Mouse (Mus musculus) ES-Bruce4 (cell line): ENCODE measurements around the gene Gm14406. TPM values are rescaled to one million over a fixed set of nuclear protein-coding genes. Genes with fewer than 3 reads are reported as not detected.
"Not testable (repeated sequence)": the region's sequence is repeated elsewhere in the genome, so short reads cannot be mapped to it uniquely, and the experiment has no call there.

ENCODE experiments used
- H3K27ac ChIP-seq: 2 replicates; pipeline ENCODE4 v1.5.1; 2012; ENCODE audit warnings: low read length, inconsistent platforms; ENCODE audit not compliant: insufficient read depth
- H3K27me3 ChIP-seq: 2 replicates; pipeline ENCODE4 v1.6.1; 2012; ENCODE audit warnings: mild to moderate bottlenecking, low read length, inconsistent platforms; ENCODE audit not compliant: control insufficient read depth, poor library complexity, insufficient read depth, severe bottlenecking
- H3K36me3 ChIP-seq: 2 replicates; pipeline ENCODE4 v1.6.1; 2012; ENCODE audit warnings: inconsistent platforms, mild to moderate bottlenecking, low read length, moderate library complexity; ENCODE audit not compliant: control insufficient read depth, poor library complexity, insufficient read depth, severe bottlenecking
- H3K4me1 ChIP-seq: one replicate; pipeline ENCODE4 v1.8.1; 2011; ENCODE audit warnings: low read length; ENCODE audit not compliant: control insufficient read depth, insufficient read depth
- H3K4me3 ChIP-seq: 2 replicates; pipeline ENCODE4 v1.5.1; 2011; ENCODE audit warnings: low read depth, mild to moderate bottlenecking, low read length
- H3K9ac ChIP-seq: 2 replicates; pipeline ENCODE4 v1.6.1; 2012; ENCODE audit warnings: low read depth, mild to moderate bottlenecking, inconsistent platforms; ENCODE audit not compliant: poor library complexity, severe bottlenecking
- H3K9me3 ChIP-seq: replicated peaks from 2 replicates; pipeline ENCODE4 v1.6.1; 2012; ENCODE audit warnings: mild to moderate bottlenecking, low read length, inconsistent platforms; ENCODE audit not compliant: control insufficient read depth, poor library complexity, insufficient read depth, severe bottlenecking
- CTCF ChIP-seq: IDR thresholded peaks from one replicate; pipeline ENCODE4 v1.8.1; 2011; ENCODE audit warnings: low read depth, low read length
- EP300 ChIP-seq: IDR thresholded peaks from 2 replicates; pipeline ENCODE4 v1.6.1; 2011; ENCODE audit warnings: low read depth, low read length; ENCODE audit not compliant: insufficient read depth
- POLR2A ChIP-seq: IDR thresholded peaks from one replicate; pipeline ENCODE4 v1.8.1; 2011; ENCODE audit warnings: low read length; ENCODE audit not compliant: insufficient read depth
- polyA plus RNA-seq: library from polyadenylated mRNA; stranded (reverse); fragments of >200 nt; gene quantifications from 2 replicates; pipeline ENCODE4 v1.2.4, GENCODE M21; 2011; ENCODE audit warnings: low read depth; ENCODE audit not compliant: missing spikeins, insufficient read depth, insufficient read length

The Gm14406 gene
- polyA plus RNA-seq = 12.6 and 14.5 TPM in 2 replicates

- not testable (repeated sequence) for H3K9ac ChIP-seq, H3K9me3 ChIP-seq, H3K4me1 ChIP-seq, H3K27ac ChIP-seq, H3K36me3 ChIP-seq, H3K27me3 ChIP-seq
- peak within 1 kb of the TSS; percentile 56 for H3K4me3 ChIP-seq
Measured at GRCm38 (mm10) chr2:177577998-177578397, at the start of gene Gm14406. TSS of gene Gm14406 (minus strand) at chr2:177578210.

GRCm38 (mm10) chr2:177575141-177575540 is 2.9 kb downstream of the Gm14406 start:
- not testable (repeated sequence) for H3K27me3 ChIP-seq, H3K9me3 ChIP-seq, H3K36me3 ChIP-seq, H3K4me1 ChIP-seq, H3K27ac ChIP-seq, H3K9ac ChIP-seq, H3K4me3 ChIP-seq

GRCm38 (mm10) chr2:177559365-177559764 is 18.6 kb downstream of the Gm14406 start:
- H3K4me3 ChIP-seq = peak overlapping the region; percentile 39
- H3K27ac ChIP-seq, H3K9me3 ChIP-seq, H3K4me1 ChIP-seq, H3K9ac ChIP-seq, H3K36me3 ChIP-seq, H3K27me3 ChIP-seq: not testable (repeated sequence)

- not testable (repeated sequence) for H3K36me3 ChIP-seq, H3K27me3 ChIP-seq, H3K4me1 ChIP-seq, H3K9ac ChIP-seq, H3K4me3 ChIP-seq, H3K9me3 ChIP-seq, H3K27ac ChIP-seq
Measured at GRCm38 (mm10) chr2:177555261-177555660, 22.7 kb downstream of the Gm14406 start.

GRCm38 (mm10) chr2:177537717-177538116 is 40.3 kb downstream of the Gm14406 start:
- peaks cover 11% of the 10 kb centered on the region for H3K9me3 ChIP-seq
- not testable (repeated sequence) for H3K9ac ChIP-seq, H3K27me3 ChIP-seq, H3K4me1 ChIP-seq, H3K27ac ChIP-seq, H3K4me3 ChIP-seq, H3K36me3 ChIP-seq

GRCm38 (mm10) chr2:177537141-177537540 is 40.9 kb downstream of the Gm14406 start:
- not testable (repeated sequence) for H3K36me3 ChIP-seq, H3K4me1 ChIP-seq

GRCm38 (mm10) chr2:177535876-177536275 is 42.1 kb downstream of the Gm14406 start:
- Histone ChIP-seq H3K4me1 (no peaks in the 10 kb centered on the region), H3K4me3 (no peak overlapping the region), H3K9me3 (peaks cover 11% of the 10 kb centered on the region), H3K27me3 (no peaks in the 10 kb centered on the region), H3K36me3 (no peaks in the 10 kb centered on the region), H3K9ac (no peak overlapping the region), H3K27ac (no peak overlapping the region)
- TF ChIP-seq POLR2A = no peak
- TF ChIP-seq CTCF = no peak
- TF ChIP-seq EP300 = no peak

More at GRCm38 (mm10) chr2:177537141-177537540, 40.9 kb downstream of the Gm14406 start:
- not testable (repeated sequence) for H3K9ac ChIP-seq, H3K27me3 ChIP-seq, H3K27ac ChIP-seq, H3K4me3 ChIP-seq
- peaks cover 11% of the 10 kb centered on the region for H3K9me3 ChIP-seq

GRCm38 (mm10) chr2:177524171-177524570 is 53.8 kb downstream of the Gm14406 start:
- H3K27me3 ChIP-seq, H3K4me1 ChIP-seq, H3K27ac ChIP-seq, H3K4me3 ChIP-seq, H3K9ac ChIP-seq, H3K36me3 ChIP-seq: not testable (repeated sequence)
- H3K9me3 ChIP-seq = peaks cover 21% of the 10 kb centered on the region

GRCm38 (mm10) chr2:177523674-177524073 is 54.3 kb downstream of the Gm14406 start:
- H3K9ac ChIP-seq, H3K27ac ChIP-seq, H3K36me3 ChIP-seq, H3K27me3 ChIP-seq, H3K4me1 ChIP-seq, H3K4me3 ChIP-seq: not testable (repeated sequence)
- H3K9me3 ChIP-seq = peaks cover 25% of the 10 kb centered on the region
